Mouse (Mus musculus) midbrain, embryonic 14.5 days (tissue): Measurements from ENCODE around the gene Wdr60. TPM values are rescaled to one million over a fixed set of nuclear protein-coding genes. Genes with fewer than 3 reads are reported as not detected.

Experiments
- ATAC-seq: fragments of 200-750 bp; cut with Nextera tagmentation; 2 replicates; pipeline ENCODE4 v1.8.0; 2017; ENCODE audit warnings: moderate number of reproducible peaks, moderate library complexity; ENCODE audit not compliant: low FRiP score, low TSS enrichment
- DNase-seq: peaks from one replicate; pipeline ENCODE4 v3.0.0-alpha.2; 2015
- H3K27ac ChIP-seq: fragments of 300-500 bp; sonication (generic); replicated peaks from 2 replicates; pipeline ENCODE4 v1.5.1; 2014; ENCODE audit warnings: mild to moderate bottlenecking, low read depth, low read length, moderate library complexity
- H3K27me3 ChIP-seq: fragments of 300-500 bp; sonication (generic); 2 replicates; pipeline ENCODE4 v1.6.1; 2014; ENCODE audit warnings: low read length, control low read depth, mixed read lengths; ENCODE audit not compliant: control insufficient read depth, insufficient read depth
- H3K36me3 ChIP-seq: fragments of 300-500 bp; sonication (generic); 2 replicates; pipeline ENCODE4 v1.6.1; 2014; ENCODE audit warnings: low read length, control low read depth; ENCODE audit not compliant: control insufficient read depth, insufficient read depth
- H3K4me1 ChIP-seq: fragments of 300-500 bp; sonication (generic); 2 replicates; pipeline ENCODE4 v1.6.1; 2014; ENCODE audit warnings: mild to moderate bottlenecking, antibody characterized with exemption, low read length, control low read depth; ENCODE audit not compliant: control insufficient read depth, insufficient read depth
- H3K4me2 ChIP-seq: fragments of 300-500 bp; sonication (generic); 2 replicates; pipeline ENCODE4 v1.6.1; 2014; ENCODE audit warnings: mild to moderate bottlenecking, low read length, moderate library complexity
- H3K4me3 ChIP-seq: fragments of 300-500 bp; sonication (generic); replicated peaks from 2 replicates; pipeline ENCODE4 v1.5.1; 2014; ENCODE audit warnings: low read depth, low read length
- H3K9ac ChIP-seq: fragments of 300-500 bp; sonication (generic); replicated peaks from 2 replicates; pipeline ENCODE4 v1.6.1; 2014; ENCODE audit warnings: mild to moderate bottlenecking, low read length, moderate library complexity
- H3K9me3 ChIP-seq: fragments of 300-500 bp; sonication (generic); 2 replicates; pipeline ENCODE4 v1.6.1; 2016; ENCODE audit warnings: low read length, control low read depth, mixed read lengths; ENCODE audit not compliant: control insufficient read depth
- WGBS: fragments of 180-500 bp; shearing (Covaris S2); extraction: QIAGEN DNeasy Blood & Tissue Kit; methylation state at CpG from one replicate; pipeline ENCODE4 v1.1.7; 2014; 5-methylcytosine and 5-hydroxymethylcytosine counted together
- microRNA-seq: library from miRNA; unstranded; fragments of <30 nt; microRNA quantifications from one replicate; pipeline ENCODE4, GENCODE M21; 2016
- polyA plus RNA-seq: library from polyadenylated mRNA; unstranded; fragments of >200 nt; fragmentation: Nextera tagmentation; extraction: Ambion mirVana; gene quantifications from 2 replicates; pipeline ENCODE4 v1.2.1, GENCODE M21; 2014

Wdr60 gene
- polyA plus RNA-seq, 1 experiment from 2014 or later: 17.9 TPM

DNA sequence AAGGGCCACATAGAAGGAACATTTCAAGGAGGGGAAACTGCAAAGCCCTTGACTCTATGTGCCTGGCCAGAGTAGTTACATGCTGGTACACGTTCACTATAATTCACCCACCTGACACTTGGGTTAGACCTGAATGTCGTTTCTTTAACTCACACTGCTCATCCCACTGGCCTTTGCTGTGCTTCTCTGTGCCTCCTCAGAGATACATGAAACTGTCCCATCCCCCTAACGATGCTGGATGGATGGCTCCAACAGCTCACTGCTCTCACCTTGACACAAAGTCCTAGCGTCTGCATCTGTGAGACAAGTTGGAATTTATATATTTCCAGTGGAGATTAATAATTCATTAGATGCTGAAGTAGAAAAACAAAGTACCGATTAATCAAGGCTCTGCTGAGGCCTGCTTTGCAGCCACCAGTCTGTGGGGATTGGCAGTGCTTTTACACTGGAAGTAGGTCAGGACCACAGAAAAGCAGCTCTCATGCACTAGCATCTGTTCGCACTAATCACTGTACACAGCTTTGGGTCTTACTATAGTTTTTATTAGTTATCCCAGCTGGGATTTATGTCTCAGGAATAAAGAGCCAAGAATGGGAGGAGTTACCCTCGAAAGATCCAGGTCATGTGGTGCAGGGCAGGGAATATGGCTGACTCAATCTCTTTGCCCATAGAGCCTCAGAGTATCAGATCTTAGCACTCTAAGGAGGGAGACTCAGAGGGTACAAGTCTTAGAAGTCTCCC is 105.9 kb downstream of the Wdr60 start:
- no peaks in the 10 kb centered on the region for H3K36me3 ChIP-seq
- no peak for DNase-seq
- no peak overlapping the region for H3K27ac ChIP-seq
- H3K4me3 ChIP-seq: no peak overlapping the region
- 73% methylated on average over 7 of the region's 7 CpGs for WGBS
- no peaks in the 10 kb centered on the region for H3K27me3 ChIP-seq
- H3K9ac ChIP-seq: no peak overlapping the region
- ATAC-seq: no peak
- no peaks in the 10 kb centered on the region for H3K9me3 ChIP-seq
- no peak overlapping the region for H3K4me2 ChIP-seq
- no peaks in the 10 kb centered on the region for H3K4me1 ChIP-seq

Small RNA genes within 50 kb of the gene (microRNA-seq; reads per million reads assigned to microRNA genes)
- not detected for gene Gm23190

Other genes starting within 250 kb of the Wdr60 start
- gene Zfp386, start 215.3 kb downstream of the Wdr60 start, polyA plus RNA-seq: 63.3 and 65.3 TPM in 2 replicates
- gene Vipr2, start 185.3 kb downstream of the Wdr60 start, polyA plus RNA-seq: 0.55 and 0.97 TPM in 2 replicates
- gene Gm11027, start 12.4 kb upstream of the Wdr60 start, polyA plus RNA-seq: not detected in 2 replicates
- gene Esyt2, start 18.2 kb upstream of the Wdr60 start, polyA plus RNA-seq: 13.3 and 18.5 TPM in 2 replicates
- 6.2 and 12.7 TPM in 2 replicates for gene Ncapg2, start 142.4 kb upstream of the Wdr60 start, polyA plus RNA-seq
- 15.8 and 18.3 TPM in 2 replicates for gene Ptprn2, start 222.7 kb upstream of the Wdr60 start, polyA plus RNA-seq